Mouse (Mus musculus): ENCODE data around the gene Foxg1.

Foxg1 gene

DNA sequence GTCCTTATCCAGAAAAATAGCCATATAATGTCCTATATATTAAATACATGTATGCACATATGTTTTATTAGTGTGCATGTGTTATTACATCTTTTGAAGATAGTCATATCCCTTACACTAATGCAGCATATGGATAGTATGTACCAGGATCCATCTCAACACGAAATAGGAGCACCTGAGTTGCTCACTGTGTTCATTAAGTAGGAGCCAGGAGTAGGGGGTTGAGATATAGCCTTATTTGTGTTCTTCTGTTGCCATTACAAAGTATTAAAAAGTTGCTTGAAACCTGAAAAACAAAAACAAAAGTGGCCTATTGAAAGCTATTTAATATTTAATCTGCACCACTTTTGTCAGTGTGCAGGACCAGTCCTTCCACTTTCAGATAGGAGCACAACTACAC, 11.7 kb downstream of the Foxg1 start:
- no peak for TF ChIP-seq GATA4 (IDR thresholded peaks at IDR 0.05; ENCODE audit: insufficient replicate concordance, low read length)

GRCm38 (mm10) chr12:49394836-49395235, 12.4 kb downstream of the Foxg1 start:
- TF ChIP-seq GATA4 (IDR thresholded peaks at IDR 0.05; ENCODE audit: insufficient replicate concordance, low read length), result no peak

DNA sequence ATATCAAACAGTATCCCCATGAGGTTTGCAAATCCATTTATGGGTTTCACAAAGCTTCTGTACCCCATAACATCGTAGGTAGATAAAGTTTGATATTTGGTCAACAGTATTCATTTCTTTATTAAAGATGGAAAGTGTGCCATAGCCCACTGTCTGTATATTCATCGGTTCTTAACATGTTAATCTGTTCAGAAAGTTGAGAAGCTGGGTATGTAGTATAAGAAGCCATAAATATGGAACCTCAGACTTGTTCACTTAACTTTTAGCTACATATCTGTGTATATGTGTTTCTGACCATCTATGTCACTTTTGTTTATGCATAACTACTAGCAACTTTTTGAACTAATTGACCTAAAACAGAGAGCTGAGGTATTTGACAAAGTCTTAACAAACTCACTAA, 13.5 kb downstream of the Foxg1 start:
- TF ChIP-seq GATA4 (IDR thresholded peaks at IDR 0.05; ENCODE audit: insufficient replicate concordance, low read length), result no peak

DNA sequence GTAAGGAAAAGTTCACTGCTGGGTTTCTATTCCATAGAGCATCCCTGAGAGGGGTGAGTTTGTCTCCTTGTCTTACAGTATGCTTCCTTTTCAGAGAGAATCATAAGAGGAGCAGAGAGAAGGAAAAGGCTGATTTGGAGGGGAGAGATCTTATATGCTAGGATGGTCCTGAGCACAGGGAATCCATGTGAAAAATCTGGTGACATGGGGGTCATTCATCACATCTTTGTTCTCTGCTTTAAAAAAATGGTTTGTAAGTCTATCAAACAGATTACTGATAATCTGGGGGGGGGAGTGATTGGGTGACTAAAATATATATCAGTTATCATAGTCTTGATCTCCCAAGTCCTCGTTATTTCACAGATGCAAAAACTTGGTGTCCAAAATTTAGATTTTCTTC, 14.3 kb downstream of the Foxg1 start:
- TF ChIP-seq GATA4 (IDR thresholded peaks at IDR 0.05; ENCODE audit: insufficient replicate concordance, low read length), result no peak

DNA sequence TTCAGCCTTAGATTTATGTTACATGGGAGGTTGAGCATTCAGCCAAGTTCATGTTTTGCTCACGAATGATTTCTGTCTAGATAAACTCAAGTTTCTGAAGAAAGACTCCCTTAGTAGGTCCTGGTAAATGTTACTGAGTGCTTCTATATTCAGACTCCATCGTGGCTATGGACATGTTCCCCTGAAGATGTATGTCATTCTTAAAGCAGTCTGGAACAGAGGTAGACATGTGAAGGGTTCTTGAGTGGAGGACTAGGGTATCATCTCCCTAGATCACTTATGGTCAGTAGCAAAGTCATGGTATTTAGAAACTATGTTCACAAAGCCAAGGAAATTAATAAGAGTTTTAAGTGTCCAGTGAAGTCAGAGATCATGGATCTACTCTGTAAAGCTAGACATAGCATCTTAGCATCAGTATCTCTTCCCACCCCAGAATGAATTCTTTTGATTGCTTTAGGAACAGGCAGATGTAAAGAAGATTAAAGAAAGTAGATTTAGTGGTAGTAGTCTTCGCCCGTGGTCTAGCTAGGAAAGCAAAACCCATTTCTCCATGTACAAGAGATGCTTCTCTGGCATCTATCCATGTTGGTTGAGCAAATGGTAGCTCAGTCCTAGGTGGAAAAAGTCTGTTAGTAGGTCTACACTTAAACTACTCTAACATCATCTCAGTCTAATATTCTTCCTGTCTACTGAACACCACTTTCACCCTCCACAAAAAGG, 15.1 kb downstream of the Foxg1 start:
- no peak for TF ChIP-seq GATA4 (IDR thresholded peaks at IDR 0.05; ENCODE audit: insufficient replicate concordance, low read length)

DNA sequence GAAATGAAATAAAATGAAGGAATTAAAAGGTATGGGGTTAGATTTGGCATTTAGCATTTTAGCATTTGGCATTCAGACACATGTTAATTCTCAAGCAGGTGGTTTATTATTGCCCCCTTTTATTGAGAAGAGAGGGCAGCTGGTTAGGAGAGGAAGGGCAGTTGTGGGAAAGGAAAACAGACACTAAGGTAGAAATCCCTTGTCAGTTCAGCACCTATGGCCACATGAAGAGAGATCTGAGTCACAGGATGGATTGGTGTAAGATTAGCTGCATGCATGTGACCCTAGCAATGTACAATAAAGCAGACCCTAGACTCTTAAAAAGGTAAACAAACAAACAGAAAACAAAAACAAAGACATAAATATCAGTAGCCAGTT, 15.7 kb downstream of the Foxg1 start:
- no peak for TF ChIP-seq GATA4 (IDR thresholded peaks at IDR 0.05; ENCODE audit: insufficient replicate concordance, low read length)

DNA sequence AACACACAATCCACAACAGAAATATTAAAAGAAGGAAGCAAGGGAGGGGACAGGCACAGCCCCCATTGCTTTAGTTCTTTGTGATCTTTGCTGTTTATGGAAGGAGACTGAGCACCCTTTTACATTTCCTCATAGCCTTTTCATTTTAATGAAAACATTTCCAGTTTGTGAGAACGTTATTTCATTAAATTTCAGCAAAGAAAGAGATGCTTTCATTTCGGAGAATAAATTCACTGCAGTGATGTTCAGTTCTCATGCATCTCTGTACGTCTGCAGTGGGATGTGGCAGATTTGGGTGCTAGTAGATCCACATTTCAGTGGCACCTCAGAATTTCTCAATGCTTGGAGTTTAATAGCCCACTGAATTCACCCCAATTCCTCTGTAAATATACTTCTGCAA, 16.2 kb downstream of the Foxg1 start:
- no peak for TF ChIP-seq GATA4 (IDR thresholded peaks at IDR 0.05; ENCODE audit: insufficient replicate concordance, low read length)

- no peak for TF ChIP-seq GATA4 (IDR thresholded peaks at IDR 0.05; ENCODE audit: insufficient replicate concordance, low read length)
These were observed 17.2 kb downstream of the Foxg1 start for GRCm38 (mm10) chr12:49399611-49400010.

DNA sequence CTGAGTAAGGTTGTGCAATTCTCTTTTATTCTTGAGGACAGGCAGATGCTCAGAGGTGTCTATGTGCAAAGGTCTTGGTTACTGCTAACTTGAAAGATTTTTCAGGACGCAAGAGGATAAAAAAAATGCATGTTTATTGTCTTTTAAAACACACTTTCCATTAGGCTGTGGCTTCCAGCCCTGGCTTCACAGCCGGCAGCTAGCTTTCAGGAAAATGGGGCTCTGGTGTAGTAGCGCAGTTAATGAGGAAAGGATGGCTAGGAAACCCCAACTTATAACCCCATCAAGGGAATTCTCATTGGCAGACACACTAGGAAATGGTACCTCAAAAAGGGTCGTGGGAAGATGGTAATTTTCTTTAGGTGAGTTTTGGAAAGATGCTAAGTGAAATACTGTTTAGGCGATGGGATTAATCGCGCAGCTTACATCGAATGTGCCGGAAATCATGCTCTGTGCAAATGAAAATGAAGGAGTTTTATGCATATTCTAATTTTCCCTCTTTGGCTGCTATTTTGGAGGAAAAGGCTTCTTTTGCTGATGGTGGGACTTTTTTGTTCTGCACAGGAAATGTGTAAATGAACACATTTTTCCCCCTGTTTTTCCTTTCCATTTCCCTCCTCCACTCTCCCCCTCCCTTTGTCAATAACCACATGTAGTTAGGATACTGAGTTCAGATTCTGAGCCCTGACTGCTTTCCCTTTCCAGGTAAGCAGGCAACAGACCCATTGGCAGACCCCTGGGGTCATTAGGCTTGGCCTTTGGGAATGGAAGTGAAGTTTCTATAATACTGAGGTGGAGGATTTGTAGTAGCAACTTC, 17.8 kb downstream of the Foxg1 start:
- no peak for TF ChIP-seq GATA4 (IDR thresholded peaks at IDR 0.05; ENCODE audit: insufficient replicate concordance, low read length)

- TF ChIP-seq GATA4 (IDR thresholded peaks at IDR 0.05; ENCODE audit: insufficient replicate concordance, low read length), result no peak
These were observed 18.3 kb downstream of the Foxg1 start for GRCm38 (mm10) chr12:49400853-49401118.

- no peak for TF ChIP-seq GATA4 (IDR thresholded peaks at IDR 0.05; ENCODE audit: insufficient replicate concordance, low read length)
These were observed 18.8 kb downstream of the Foxg1 start for GRCm38 (mm10) chr12:49401119-49401795.

DNA sequence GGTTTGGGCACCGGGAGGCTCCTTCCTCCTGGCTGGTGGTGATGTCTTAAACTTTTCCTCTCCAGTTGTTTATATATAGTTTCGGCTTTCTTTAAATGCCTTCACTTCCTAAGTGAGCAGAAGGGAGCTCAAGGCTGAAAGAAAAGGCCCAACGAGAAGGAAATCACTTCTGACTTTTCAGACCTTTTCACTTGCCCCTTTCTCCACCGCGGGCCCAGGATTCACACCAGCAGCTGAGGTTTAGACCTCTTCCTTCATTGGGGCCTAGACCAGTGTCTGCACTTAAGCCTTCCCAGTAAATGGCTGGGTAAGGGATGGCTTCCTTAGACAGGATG, 19.3 kb downstream of the Foxg1 start:
- TF ChIP-seq GATA4 (IDR thresholded peaks at IDR 0.05; ENCODE audit: insufficient replicate concordance, low read length), result no peak

GRCm38 (mm10) chr12:49409833-49410232, 27.4 kb downstream of the Foxg1 start:
- no peak for TF ChIP-seq GATA4 (IDR thresholded peaks at IDR 0.05; ENCODE audit: insufficient replicate concordance, low read length)

GRCm38 (mm10) chr12:49417963-49418362, 35.5 kb downstream of the Foxg1 start:
- no peak for TF ChIP-seq GATA4 (IDR thresholded peaks at IDR 0.05; ENCODE audit: insufficient replicate concordance, low read length)
